Mouse (Mus musculus) ovary, adult 10 weeks (tissue): Measurements from ENCODE around the gene Dnmt3b. TPM values are rescaled to one million over a fixed set of nuclear protein-coding genes. Genes with fewer than 3 reads are reported as not detected.

ENCODE experiments used
- polyA plus RNA-seq: library from polyadenylated mRNA; stranded (reverse); fragments of 350-450 nt; fragmentation: Illumina TruSeq; extraction: RNeasy Lipid Tissue Mini Kit (QIAGEN cat#74804); gene quantifications from one replicate; pipeline ENCODE4 v1.2.3, GENCODE M21; 2014

The Dnmt3b gene
- 3.4 TPM for polyA plus RNA-seq

GRCm38 (mm10) chr2:153649298-153650013 lies at the start of gene Dnmt3b:
Gene Dnmt3b, plus strand, starts transcription at chr2:153649450.

GRCm38 (mm10) chr2:153631976-153632870 lies 17.0 kb upstream of the Dnmt3b start, which contains the start of gene Commd7:
Gene Commd7, minus strand, starts transcription at chr2:153632781.

DNA sequence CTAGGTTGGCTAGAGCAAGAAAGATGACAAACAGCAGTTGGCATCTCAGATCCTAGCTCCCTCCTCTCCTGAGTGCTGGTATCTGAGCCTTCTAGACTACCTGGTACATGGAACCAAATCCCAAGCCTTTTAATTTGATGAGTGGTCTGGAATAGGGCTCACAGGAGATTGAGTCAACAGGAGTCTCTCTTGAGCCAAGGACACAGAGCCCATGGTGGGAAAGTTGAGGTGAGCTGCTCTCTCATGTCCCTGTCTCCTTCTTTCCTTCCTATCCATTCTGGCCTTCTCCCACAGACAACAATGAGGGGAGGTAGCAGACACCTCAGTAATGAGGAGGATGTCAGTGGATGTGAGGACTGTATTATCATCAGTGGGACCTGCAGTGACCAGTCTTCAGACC lies 47.1 kb downstream of the Dnmt3b start, which contains the start of gene Dnmt3c:
Gene Dnmt3c (plus strand): TSS at position 301 of the 400 bp plus-strand sequence.

Other genes with a start within 250 kb of the Dnmt3b start
- gene 4930404H24Rik, start 156.7 kb upstream of the Dnmt3b start, polyA plus RNA-seq = not detected
- gene Nol4l, start 119.5 kb upstream of the Dnmt3b start, polyA plus RNA-seq = 7.2 TPM
- gene Commd7, start 16.7 kb upstream of the Dnmt3b start, polyA plus RNA-seq = 10.5 TPM
- gene Dnmt3c, start 47.2 kb downstream of the Dnmt3b start, polyA plus RNA-seq = not detected
- gene Mapre1, start 91.8 kb downstream of the Dnmt3b start, polyA plus RNA-seq = 678 TPM
- not detected for gene Efcab8, start 130.5 kb downstream of the Dnmt3b start, polyA plus RNA-seq
- gene Sun5, start 221.6 kb downstream of the Dnmt3b start, polyA plus RNA-seq = not detected
- gene Bpifb2, start 225.6 kb downstream of the Dnmt3b start, polyA plus RNA-seq = not detected